Mouse (Mus musculus) spleen, postnatal 36 days (tissue): ENCODE results near the gene A830018L16Rik.
"Not testable (repeated sequence)": the region's sequence is repeated elsewhere in the genome, so short reads cannot be mapped to it uniquely, and the experiment has no call there.

ENCODE experiments used
- DNase-seq, 2 experiments: peaks; one replicate each; pipeline ENCODE4 v3.0.0; 2022; ENCODE audit warnings: low spot score in 2 of 2, mixed read lengths in 1 of 2

A830018L16Rik gene

GRCm38 (mm10) chr1:11413894-11414556, at the start of gene A830018L16Rik:
TSS of gene A830018L16Rik (plus strand) at chr1:11414105.
- no peak for DNase-seq

- no peak for DNase-seq
Measured at GRCm38 (mm10) chr1:11385846-11386245, 28.1 kb upstream of the A830018L16Rik start.

GRCm38 (mm10) chr1:11395408-11395807, 18.5 kb upstream of the A830018L16Rik start:
- no peak for DNase-seq

GRCm38 (mm10) chr1:11395996-11396736, 17.7 kb upstream of the A830018L16Rik start:
- DNase-seq: no peak

- no peak for DNase-seq
Measured at GRCm38 (mm10) chr1:11401159-11401558, 12.7 kb upstream of the A830018L16Rik start.

- DNase-seq: no peak
Measured at GRCm38 (mm10) chr1:11405527-11405926, 8.4 kb upstream of the A830018L16Rik start.

GRCm38 (mm10) chr1:11406026-11406425, 7.9 kb upstream of the A830018L16Rik start:
- no peak for DNase-seq

GRCm38 (mm10) chr1:11414560-11414959, 655 bp downstream of the A830018L16Rik start:
- DNase-seq: no peak

- DNase-seq: no peak
Measured at GRCm38 (mm10) chr1:11427310-11427709, 13.4 kb downstream of the A830018L16Rik start.

- no peak for DNase-seq
Measured at GRCm38 (mm10) chr1:11458353-11458752, 44.4 kb downstream of the A830018L16Rik start.

- no peak for DNase-seq
Measured at GRCm38 (mm10) chr1:11466325-11466724, 52.4 kb downstream of the A830018L16Rik start.

GRCm38 (mm10) chr1:11467065-11467643, 53.2 kb downstream of the A830018L16Rik start:
- DNase-seq: no peak

- no peak for DNase-seq
Measured at GRCm38 (mm10) chr1:11492936-11493335, 79.0 kb downstream of the A830018L16Rik start.

- DNase-seq: no peak
Measured at GRCm38 (mm10) chr1:11501556-11501955, 87.7 kb downstream of the A830018L16Rik start.

GRCm38 (mm10) chr1:11549810-11550209, 135.9 kb downstream of the A830018L16Rik start:
- DNase-seq: not testable (repeated sequence)

GRCm38 (mm10) chr1:11565309-11565708, 151.4 kb downstream of the A830018L16Rik start:
- DNase-seq: no peak

GRCm38 (mm10) chr1:11566730-11567129, 152.8 kb downstream of the A830018L16Rik start:
- no peak for DNase-seq

GRCm38 (mm10) chr1:11567300-11567885, 153.5 kb downstream of the A830018L16Rik start:
- no peak for DNase-seq

- DNase-seq: no peak
Measured at GRCm38 (mm10) chr1:11570274-11570673, 156.4 kb downstream of the A830018L16Rik start.

- DNase-seq: no peak
Measured at GRCm38 (mm10) chr1:11573462-11573861, 159.6 kb downstream of the A830018L16Rik start.

- DNase-seq: no peak
Measured at GRCm38 (mm10) chr1:11580026-11580425, 166.1 kb downstream of the A830018L16Rik start.

- DNase-seq: no peak
Measured at GRCm38 (mm10) chr1:11588305-11588704, 174.4 kb downstream of the A830018L16Rik start.
